15 mouse cellular contexts compared by ENCODE assay signal in genomic region chr2:11543158-11543557, GRCm38 (mm10). TPM values are rescaled to one million over a fixed set of nuclear protein-coding genes. Genes with fewer than 3 reads are reported as not detected.
DNase-seq lines count a peak whose midpoint lies in the region; ATAC-seq and TF ChIP-seq lines count a peak whose summit lies in the region.
"Had no signal": no experiment of that assay in that cellular context is flagged by ENCODE, and none has a peak within 500 bp of the region (broad histone marks: within the 10 kb centered on the region; RNA-seq: fewer than 3 reads in every experiment).

No protein-coding gene starts in this region.

- TF ChIP-seq CTCF in liver, adult 2 months (IDR thresholded peaks at IDR 0.05; ENCODE audit: low read depth, low read length), result 0 out of 2 replicates have a peak, but pooled peaks have one; percentile 14
- peak in 2 of 3 experiments; percentile 37 to 40; a peak in 3 of 6 replicates for TF ChIP-seq CTCF in MEL (IDR thresholded peaks at IDR 0.05 in 2 of 3, conservative IDR thresholded peaks at IDR 0.05 in 1 of 3; ENCODE audit: control insufficient read depth in 1 of 3, insufficient read depth in 1 of 3, low read depth in 2 of 3, low read length in 3 of 3, poor library complexity in 1 of 3, severe bottlenecking in 1 of 3)

- no peak overlapping the region for H3K4me2 ChIP-seq in forebrain, embryonic 15.5 days (replicated peaks)
- no peak overlapping the region for H3K4me2 ChIP-seq in forebrain, embryonic 12.5 days
- no peak overlapping the region for H3K4me2 ChIP-seq in liver, embryonic 11.5 days
- H3K4me2 ChIP-seq: embryonic facial prominence, embryonic 12.5 days; hindbrain, embryonic 14.5 days; intestine, embryonic 15.5 days; limb, embryonic 12.5 days; liver, embryonic 13.5 days; midbrain, embryonic 13.5 days had no signal

- no peaks in the 10 kb centered on the region for H3K27me3 ChIP-seq in forebrain, embryonic 15.5 days
- H3K27me3 ChIP-seq in forebrain, embryonic 12.5 days, result no peaks in the 10 kb centered on the region
- H3K27me3 ChIP-seq in liver, adult 2 months (ENCODE audit: control insufficient read depth, insufficient read depth, low read length), result no peaks in the 10 kb centered on the region
- H3K27me3 ChIP-seq in liver, embryonic 11.5 days (replicated peaks; ENCODE audit: control insufficient read depth, insufficient read depth, low read length), result no peaks in the 10 kb centered on the region
- H3K27me3 ChIP-seq in MEL (ENCODE audit: control insufficient read depth in 1 of 2, insufficient read depth in 2 of 2, low read length in 2 of 2), result no peaks in the 10 kb centered on the region
- H3K27me3 ChIP-seq: embryonic facial prominence, embryonic 12.5 days; intestine, embryonic 15.5 days; limb, embryonic 12.5 days; liver, embryonic 13.5 days; megakaryocyte, embryonic 14.5 days; midbrain, embryonic 13.5 days had no signal

- H3K27ac ChIP-seq in forebrain, embryonic 15.5 days (replicated peaks), result no peak overlapping the region
- no peak overlapping the region for H3K27ac ChIP-seq in forebrain, embryonic 12.5 days
- H3K27ac ChIP-seq in liver, adult 2 months (replicated peaks; ENCODE audit: insufficient read depth, low read depth, low read length), result no peak overlapping the region
- H3K27ac ChIP-seq in liver, embryonic 11.5 days (ENCODE audit: low read depth, low read length), result no peak overlapping the region
- no peak overlapping the region for H3K27ac ChIP-seq in MEL (ENCODE audit: control insufficient read depth, low read depth, low read length)
- H3K27ac ChIP-seq: embryonic facial prominence, embryonic 12.5 days; heart, adult 2 months; hindbrain, embryonic 14.5 days; intestine, embryonic 15.5 days; limb, embryonic 12.5 days; liver, embryonic 13.5 days; midbrain, embryonic 13.5 days had no signal

- no peaks in the 10 kb centered on the region for H3K79me2 ChIP-seq in liver, adult 2 months (ENCODE audit: control insufficient read depth, insufficient read depth, low read length)
- no peaks in the 10 kb centered on the region for H3K79me2 ChIP-seq in MEL (ENCODE audit: control insufficient read depth, insufficient read depth, low read length, poor library complexity)

- TF ChIP-seq RAD21 in MEL (IDR thresholded peaks at IDR 0.05; ENCODE audit: low read depth, low read length), result no peak

- H3K36me3 ChIP-seq in forebrain, embryonic 15.5 days, result no peaks in the 10 kb centered on the region
- no peaks in the 10 kb centered on the region for H3K36me3 ChIP-seq in forebrain, embryonic 12.5 days (replicated peaks)
- no peaks in the 10 kb centered on the region for H3K36me3 ChIP-seq in liver, adult 2 months (ENCODE audit: control insufficient read depth, insufficient read depth, low read length)
- no peaks in the 10 kb centered on the region for H3K36me3 ChIP-seq in liver, embryonic 11.5 days (ENCODE audit: control insufficient read depth, insufficient read depth, low read length)
- H3K36me3 ChIP-seq in MEL (ENCODE audit: control insufficient read depth in 1 of 2, insufficient read depth in 2 of 2, low read length in 2 of 2), result peaks cover 0 to 25% of the 10 kb centered on the region in 2 experiments; a peak in 3 of 4 replicates
- H3K36me3 ChIP-seq: embryonic facial prominence, embryonic 12.5 days; intestine, embryonic 15.5 days; limb, embryonic 12.5 days; liver, embryonic 13.5 days; midbrain, embryonic 13.5 days had no signal

- 74% methylated on average over 7 of the region's 7 CpGs for WGBS in forebrain, embryonic 15.5 days
- WGBS in forebrain, embryonic 12.5 days, result 76% methylated on average over 7 of the region's 7 CpGs
- 79% methylated on average over 7 of the region's 7 CpGs for WGBS in liver, adult 2 months
- WGBS in liver, embryonic 11.5 days, result 72% methylated on average over 7 of the region's 7 CpGs

- no peak for TF ChIP-seq EP300 in MEL (IDR thresholded peaks at IDR 0.05; ENCODE audit: low read depth in 1 of 2, low read length in 2 of 2)

- no peaks in the 10 kb centered on the region for H3K9me3 ChIP-seq in forebrain, embryonic 15.5 days
- no peaks in the 10 kb centered on the region for H3K9me3 ChIP-seq in forebrain, embryonic 12.5 days
- H3K9me3 ChIP-seq in liver, embryonic 11.5 days (ENCODE audit: control insufficient read depth, low read length), result no peaks in the 10 kb centered on the region
- no peaks in the 10 kb centered on the region for H3K9me3 ChIP-seq in MEL (replicated peaks; ENCODE audit: insufficient read depth, low read length)
- H3K9me3 ChIP-seq: embryonic facial prominence, embryonic 12.5 days; intestine, embryonic 15.5 days; limb, embryonic 12.5 days; liver, embryonic 13.5 days; megakaryocyte, embryonic 14.5 days; midbrain, embryonic 13.5 days had no signal

- no peak for DNase-seq in liver, adult 2 months (ENCODE audit: extremely low read depth, low read depth, low spot score)
- no peak for DNase-seq in liver, embryonic 11.5 days (ENCODE audit: low spot score)
- DNase-seq in MEL (ENCODE audit: low read depth, low spot score), result no peak
- DNase-seq in cerebellum, adult 11 months, result no peak
- no peak for DNase-seq in heart, postnatal 4 days
- DNase-seq: liver, embryonic 13.5 days had no signal

- peak; percentile 11; the same call in 1 of the 2 replicates for ATAC-seq in forebrain, embryonic 15.5 days (replicated peaks)
- no peak for ATAC-seq in forebrain, embryonic 12.5 days (ENCODE audit: low FRiP score)
- ATAC-seq in liver, embryonic 11.5 days (replicated peaks; ENCODE audit: low FRiP score), result no peak

- TF ChIP-seq POLR2A in liver, adult 2 months (IDR thresholded peaks at IDR 0.05; ENCODE audit: extremely low read depth, insufficient read depth, low read length), result no peak
- no peak for TF ChIP-seq POLR2A in MEL (IDR thresholded peaks at IDR 0.05; ENCODE audit: control insufficient read depth in 1 of 2, insufficient read depth in 1 of 2, low read depth in 1 of 2, low read length in 2 of 2, poor library complexity in 1 of 2)

- no peak overlapping the region for H3K4me3 ChIP-seq in forebrain, embryonic 15.5 days
- no peak overlapping the region for H3K4me3 ChIP-seq in forebrain, embryonic 12.5 days (replicated peaks)
- H3K4me3 ChIP-seq in liver, adult 2 months (ENCODE audit: insufficient read depth, low read depth, low read length), result no peak overlapping the region
- no peak overlapping the region for H3K4me3 ChIP-seq in liver, embryonic 11.5 days (ENCODE audit: low read depth, low read length)
- H3K4me3 ChIP-seq in MEL (ENCODE audit: control insufficient read depth in 1 of 2, insufficient read depth in 1 of 2, low read depth in 2 of 2, low read length in 2 of 2), result no peak overlapping the region
- H3K4me3 ChIP-seq: embryonic facial prominence, embryonic 12.5 days; heart, adult 2 months; intestine, embryonic 15.5 days; limb, embryonic 12.5 days; liver, embryonic 13.5 days; midbrain, embryonic 13.5 days had no signal

- no peak overlapping the region for H3K9ac ChIP-seq in forebrain, embryonic 15.5 days (replicated peaks)
- H3K9ac ChIP-seq in forebrain, embryonic 12.5 days, result no peak overlapping the region
- H3K9ac ChIP-seq in liver, adult 2 months (ENCODE audit: low read depth, low read length), result no peak overlapping the region
- H3K9ac ChIP-seq in liver, embryonic 11.5 days (ENCODE audit: low read depth, low read length), result no peak overlapping the region
- H3K9ac ChIP-seq in MEL (ENCODE audit: control insufficient read depth, low read depth, low read length, poor library complexity, severe bottlenecking), result no peak overlapping the region
- H3K9ac ChIP-seq: embryonic facial prominence, embryonic 12.5 days; hindbrain, embryonic 14.5 days; intestine, embryonic 15.5 days; limb, embryonic 12.5 days; liver, embryonic 13.5 days; midbrain, embryonic 13.5 days had no signal

- H3K4me1 ChIP-seq in forebrain, embryonic 15.5 days, result no peaks in the 10 kb centered on the region
- no peaks in the 10 kb centered on the region for H3K4me1 ChIP-seq in forebrain, embryonic 12.5 days
- H3K4me1 ChIP-seq in liver, adult 2 months (ENCODE audit: control insufficient read depth, insufficient read depth, low read length), result peaks cover 4% of the 10 kb centered on the region; the same call in 1 of the 2 replicates
- peaks cover 10% of the 10 kb centered on the region for H3K4me1 ChIP-seq in liver, embryonic 11.5 days (replicated peaks; ENCODE audit: control insufficient read depth, insufficient read depth, low read length)
- peaks cover 20 to 34% of the 10 kb centered on the region in 2 experiments for H3K4me1 ChIP-seq in MEL (ENCODE audit: control insufficient read depth in 1 of 2, insufficient read depth in 2 of 2, low read length in 2 of 2)
- H3K4me1 ChIP-seq: embryonic facial prominence, embryonic 12.5 days; intestine, embryonic 15.5 days; limb, embryonic 12.5 days; midbrain, embryonic 13.5 days had no signal

TF ChIP-seq in MEL, 35 proteins besides CTCF, POLR2A, EP300 and RAD21 (continues in another document):
- TF ChIP-seq JUND (IDR thresholded peaks at IDR 0.05; ENCODE audit: low read depth, low read length), result no peak
- TF ChIP-seq TBP (IDR thresholded peaks at IDR 0.05; ENCODE audit: low read depth, low read length), result no peak
- no peak for TF ChIP-seq MXI1 (IDR thresholded peaks at IDR 0.05; ENCODE audit: low read depth, low read length)
- no peak for TF ChIP-seq MAZ (IDR thresholded peaks at IDR 0.05; ENCODE audit: low read depth, low read length)
- TF ChIP-seq CHD2 (IDR thresholded peaks at IDR 0.05; ENCODE audit: low read length), result no peak
- TF ChIP-seq MYC (IDR thresholded peaks at IDR 0.05; ENCODE audit: low read depth, low read length), result no peak
- TF ChIP-seq BHLHE40 (IDR thresholded peaks at IDR 0.05; ENCODE audit: borderline replicate concordance, low read depth, low read length), result no peak
- TF ChIP-seq MAFK (IDR thresholded peaks at IDR 0.05; ENCODE audit: borderline replicate concordance, low read depth, low read length), result no peak
- no peak for TF ChIP-seq SIN3A (IDR thresholded peaks at IDR 0.05; ENCODE audit: low read length)
- no peak for TF ChIP-seq UBTF (IDR thresholded peaks at IDR 0.05; ENCODE audit: borderline replicate concordance, insufficient read depth, low read depth, low read length)
- no peak for TF ChIP-seq GABPA (IDR thresholded peaks at IDR 0.05; ENCODE audit: low read depth, low read length)
- TF ChIP-seq USF1 (IDR thresholded peaks at IDR 0.05; ENCODE audit: low read depth, low read length), result no peak
- no peak for TF ChIP-seq KAT2A (conservative IDR thresholded peaks at IDR 0.05; ENCODE audit: low read depth, low read length)

RNA-seq across cellular contexts. Expression of gene Pfkfb3, which starts 10.7 kb away (rescaled TPM):
- polyA plus RNA-seq in forebrain, embryonic 15.5 days (2015; fragmentation: Nextera tagmentation; extraction: Ambion mirVana), result 32.5 and 33.5 TPM in 2 replicates
- 19.6 and 20.8 TPM in 2 replicates for polyA plus RNA-seq in forebrain, embryonic 12.5 days (2016; fragmentation: Nextera tagmentation; extraction: Ambion mirVana)
- total RNA-seq in liver, adult 2 months (2014; rRNA removed), result 6.3 and 10.2 TPM in 2 replicates
- polyA plus RNA-seq in liver, adult 2 months (2012; rRNA removed), result 2.3 and 5.1 TPM in 2 replicates
- polyA plus RNA-seq in liver, embryonic 11.5 days (2014; fragmentation: Nextera tagmentation; extraction: Ambion mirVana), result 17.5 and 20.3 TPM in 2 replicates
- 7.2 and 9.9 TPM in 2 replicates for total RNA-seq in MEL (2012; rRNA removed)
- polyA plus RNA-seq in MEL (2012; ENCODE audit: insufficient read depth in 1 of 2, insufficient read length in 2 of 2, low read depth in 1 of 2, low replicate concordance in 2 of 2, missing spikeins in 1 of 2), result 10 to 100 TPM in 1 of 2 experiments, not detected in 1; 13.8 TPM
- total RNA-seq in heart, postnatal 4 days (2021), result 10 to 100 TPM; 11.8 to 12.7 TPM
